Mouse (Mus musculus): ENCODE measurements at regions not wholly inside any gene's neighbourhood (a gene's known extent, or its start where the extent isn't known, plus 50 kb on each side); places are given as distances from the start of the nearest gene placed in this dataset.

- TF ChIP-seq POLR2A (IDR thresholded peaks at IDR 0.05; ENCODE audit: low read depth, low read length): no peak
- TF ChIP-seq CTCF (conservative IDR thresholded peaks at IDR 0.05; ENCODE audit: insufficient read depth, insufficient read length, low read depth, low read length): no peak
Observed at GRCm38 (mm10) chr1:185672940-185673339, 218.3 kb downstream of the Slc30a10 start.

Data from kidney, adult 2 months (tissue).